Mouse (Mus musculus) natural killer cell, adult 2 months (primary cell): ENCODE results near the gene Ift122.

Experiments used
- DNase-seq, 2 experiments: peaks; one replicate each; pipeline ENCODE4 v3.0.0; 2022; ENCODE audit warnings: low spot score in 2 of 2

Gene Ift122

DNA sequence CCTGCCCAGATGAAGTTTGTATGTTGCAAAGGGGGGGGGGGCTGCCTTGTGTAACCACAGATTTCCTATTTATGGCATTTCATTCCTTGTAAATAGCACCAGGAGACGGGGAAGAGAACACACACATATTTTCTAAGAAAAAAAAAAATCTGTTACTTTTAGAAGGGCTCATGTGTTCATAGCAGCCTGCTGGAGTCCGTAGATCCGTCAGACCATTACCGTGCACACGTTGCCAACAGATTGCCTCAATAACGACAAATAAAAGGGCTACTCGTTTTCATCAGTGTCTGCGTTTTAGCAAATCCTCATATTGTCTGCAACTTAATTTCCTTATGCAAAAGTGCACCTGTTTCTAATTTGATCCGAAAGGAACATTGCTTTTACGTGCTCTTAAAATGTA is 73.1 kb downstream of the Ift122 start:
- DNase-seq, result no peak

DNA sequence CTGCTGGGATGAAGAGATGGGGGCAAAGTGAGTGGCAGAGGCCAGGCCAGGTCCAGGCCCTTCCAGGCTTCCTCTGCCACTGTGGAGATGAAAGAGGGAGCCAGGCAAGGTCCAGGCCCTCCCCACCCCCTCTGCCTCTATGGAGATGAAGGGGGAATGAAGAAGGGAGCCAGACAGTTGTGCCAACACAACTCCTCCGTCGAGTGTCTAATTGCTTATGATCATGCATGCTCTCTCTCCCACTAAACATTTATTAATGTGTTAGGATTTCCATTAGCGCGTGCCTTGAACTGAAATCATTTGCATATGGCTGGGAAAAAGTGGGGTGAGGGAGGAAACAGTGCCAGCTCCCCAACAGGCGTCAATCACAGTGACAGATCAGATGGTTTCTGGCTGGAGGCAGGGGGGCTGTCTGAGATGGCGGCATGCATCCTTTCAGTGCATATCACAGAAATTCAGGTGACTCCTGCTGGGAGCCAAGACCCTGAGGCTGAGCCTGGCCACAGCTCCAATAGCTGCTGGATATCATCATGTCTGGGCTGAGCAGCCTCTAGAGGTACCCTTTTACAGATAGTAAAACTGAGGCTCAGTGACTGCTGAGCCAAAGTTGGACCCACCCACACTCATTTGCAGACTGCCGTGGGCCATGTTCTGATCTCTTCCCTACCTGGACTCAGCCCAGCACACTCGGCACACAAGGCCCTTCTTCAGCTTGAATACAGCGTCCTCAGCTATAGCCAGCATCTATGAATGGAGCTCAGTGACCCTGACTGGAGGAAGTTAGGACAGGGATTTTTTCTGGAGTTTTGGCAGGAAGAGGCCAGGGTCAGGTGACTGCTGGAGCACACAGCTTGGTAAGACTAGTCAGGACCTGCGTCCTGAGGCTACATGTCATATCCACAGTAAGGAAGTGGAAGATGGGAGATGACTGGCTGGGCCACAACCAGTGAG is 74.3 kb downstream of the Ift122 start:
- DNase-seq, result no peak

GRCm38 (mm10) chr6:115930018-115930417 is 76.7 kb downstream of the Ift122 start:
- no peak for DNase-seq

GRCm38 (mm10) chr6:115931639-115932038 is 78.4 kb downstream of the Ift122 start, which contains the start of gene Rho:
Gene Rho (plus strand): TSS chr6:115931748.
- no peak for DNase-seq

DNA sequence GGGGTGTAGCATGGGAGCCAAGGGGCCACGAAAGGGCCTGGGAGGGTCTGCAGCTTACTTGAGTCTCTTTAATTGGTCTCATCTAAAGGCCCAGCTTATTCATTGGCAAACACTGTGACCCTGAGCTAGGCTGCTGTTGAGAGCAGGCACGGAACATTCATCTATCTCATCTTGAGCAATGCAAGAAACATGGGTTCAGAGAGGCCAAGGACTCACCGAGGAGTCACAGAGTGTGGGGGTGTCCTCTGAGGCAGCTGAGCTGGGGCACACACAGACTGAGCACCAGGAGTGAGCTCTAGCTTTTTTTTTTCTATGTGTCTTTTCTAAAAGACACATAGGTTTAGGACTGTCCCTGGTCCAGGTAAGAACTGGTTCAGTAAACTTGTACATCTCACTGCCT is 79.1 kb downstream of the Ift122 start:
- no peak for DNase-seq

DNA sequence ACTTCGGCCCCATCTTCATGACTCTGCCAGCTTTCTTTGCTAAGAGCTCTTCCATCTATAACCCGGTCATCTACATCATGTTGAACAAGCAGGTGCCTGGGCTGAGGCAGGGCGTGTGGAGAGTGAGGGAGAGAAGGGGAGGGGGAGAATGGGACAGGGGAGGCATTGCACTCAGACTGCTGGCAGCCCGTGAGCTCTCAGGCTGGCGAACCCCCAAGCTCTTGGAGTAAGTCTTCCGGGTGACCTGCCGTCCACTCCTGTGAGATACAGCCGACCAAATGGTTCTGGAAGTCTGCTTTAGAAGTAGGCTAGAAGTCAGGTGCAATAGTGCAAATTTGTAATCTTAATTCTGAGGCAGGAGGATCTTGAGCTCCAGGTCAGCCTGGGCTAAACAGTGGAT is 82.3 kb downstream of the Ift122 start:
- no peak for DNase-seq

- DNase-seq, result no peak
Observed at GRCm38 (mm10) chr6:115938011-115938410, 84.7 kb downstream of the Ift122 start.

DNA sequence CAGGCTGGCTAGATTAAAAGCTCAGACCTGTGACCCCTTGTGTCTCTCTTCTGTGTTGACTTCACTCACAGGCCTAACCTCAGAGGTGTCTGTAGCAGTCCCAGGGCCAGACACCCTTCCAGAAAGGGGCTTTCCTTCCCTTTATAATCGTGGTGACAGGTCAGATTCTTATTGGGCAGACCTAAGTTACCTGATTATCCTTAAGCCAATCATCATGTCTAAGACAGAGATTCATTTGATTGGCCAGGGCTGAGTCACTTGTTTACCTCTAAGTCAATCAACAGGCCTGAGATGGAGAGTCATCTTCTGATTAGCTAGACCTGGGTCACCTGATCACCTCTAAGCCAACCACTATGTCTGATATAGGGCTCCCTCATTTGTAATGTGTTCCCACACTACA is 85.5 kb downstream of the Ift122 start:
- no peak for DNase-seq

DNA sequence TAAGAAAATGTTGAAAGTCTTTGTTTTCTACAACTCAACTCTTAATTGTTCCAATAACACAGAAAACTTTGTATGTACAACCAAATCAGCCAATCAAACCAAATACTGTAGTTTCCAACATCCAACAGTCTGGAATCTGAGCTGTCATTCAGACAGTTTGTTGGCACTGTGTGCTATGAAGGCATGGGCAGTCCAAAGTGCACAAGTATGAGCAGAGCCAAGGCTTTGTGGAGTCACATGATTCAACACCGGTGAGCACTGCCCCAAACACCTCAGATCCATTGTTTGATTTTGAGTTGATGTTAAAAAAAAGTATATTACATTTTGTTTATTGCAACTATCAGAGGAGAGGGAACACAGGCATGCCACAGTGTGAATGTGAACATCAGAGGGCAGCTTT is 87.3 kb downstream of the Ift122 start:
- DNase-seq, result no peak

DNA sequence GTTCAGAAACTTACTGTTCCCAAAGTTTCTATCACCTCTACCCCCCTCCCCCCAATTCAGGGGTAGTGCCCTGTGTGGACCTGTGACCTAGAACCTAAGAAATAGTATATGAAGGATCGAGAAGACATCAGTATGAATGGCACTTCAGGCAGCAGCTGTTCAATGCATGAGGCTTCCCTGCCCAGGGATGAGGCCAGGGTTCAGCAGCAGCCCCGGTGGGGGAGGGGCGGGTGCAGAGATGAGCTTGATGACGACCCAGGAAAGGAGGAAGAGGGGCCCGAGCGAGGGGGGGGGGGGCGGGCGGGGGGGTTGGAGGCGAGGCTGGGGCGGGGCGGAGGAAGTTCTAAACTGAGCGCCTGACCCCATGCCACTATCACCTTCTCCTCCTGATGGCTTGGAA is 87.9 kb downstream of the Ift122 start:
- no peak for DNase-seq

DNA sequence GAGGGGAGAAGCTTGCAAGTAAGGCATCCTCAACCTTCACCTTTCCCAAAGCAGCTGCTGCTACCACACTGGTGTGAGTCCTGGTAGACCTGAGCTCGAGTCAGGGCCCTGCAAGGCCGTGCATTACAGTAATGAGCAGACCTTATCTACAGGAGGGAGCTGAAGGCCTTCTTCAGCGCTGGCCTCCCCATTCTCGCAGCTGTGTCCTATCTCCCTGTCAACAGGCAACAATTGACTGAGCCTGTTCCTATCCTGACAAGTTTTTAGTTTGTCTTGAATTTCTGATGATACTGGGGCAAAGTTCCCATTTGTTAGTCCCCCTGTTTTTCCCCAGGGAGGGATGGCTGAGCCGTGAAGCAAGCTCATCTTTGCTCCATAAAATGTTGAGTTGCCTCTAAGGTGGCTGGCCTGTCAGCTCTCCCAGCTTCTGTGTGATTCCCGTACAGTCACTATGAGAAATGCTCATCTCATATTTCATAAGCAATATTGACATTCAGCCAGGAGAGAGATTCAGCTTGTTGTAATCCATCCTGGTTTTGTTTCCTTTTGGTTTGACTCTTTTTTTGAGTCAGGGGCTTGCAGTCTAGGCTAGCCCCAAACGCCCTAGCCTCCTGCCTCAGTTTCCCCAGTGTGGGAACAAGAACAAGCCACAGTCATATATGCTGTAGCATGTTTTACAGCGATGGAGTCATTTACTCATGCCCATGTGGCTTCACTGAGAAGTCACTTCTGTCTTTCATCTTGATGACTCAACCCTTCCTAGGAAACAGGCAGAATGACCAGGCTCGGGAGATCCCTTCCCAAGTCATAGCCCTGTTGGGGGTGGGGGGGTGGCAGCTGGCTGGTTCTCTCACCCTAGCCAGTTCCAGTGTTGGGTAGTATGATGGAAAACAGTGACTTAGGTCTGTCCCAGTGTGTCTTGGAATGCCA is 90.5 kb downstream of the Ift122 start:
- no peak for DNase-seq

DNA sequence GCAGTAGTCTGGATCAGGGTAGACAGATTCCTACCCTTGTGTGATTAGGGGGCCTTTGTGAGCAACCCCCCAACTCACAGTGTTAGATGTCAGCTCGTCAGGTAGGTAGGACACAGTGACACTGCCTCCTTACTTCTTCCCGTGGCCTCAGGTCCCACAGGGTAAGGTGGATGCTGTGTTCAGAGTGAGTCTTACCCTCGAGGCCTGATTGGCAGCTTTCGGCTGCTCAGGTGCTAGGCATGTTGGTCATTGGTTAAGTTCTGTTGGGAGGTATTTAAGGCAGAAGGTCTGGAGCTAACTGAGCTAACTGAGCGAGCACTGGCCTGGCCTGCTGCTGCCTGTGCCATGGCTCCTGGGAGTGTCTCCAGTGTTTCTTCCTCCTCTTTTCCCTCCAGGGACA is 91.4 kb downstream of the Ift122 start, which contains the start of gene H1foo:
H1foo (plus strand) TSS at position 301 of the 400 bp plus-strand sequence.
- no peak for DNase-seq

DNA sequence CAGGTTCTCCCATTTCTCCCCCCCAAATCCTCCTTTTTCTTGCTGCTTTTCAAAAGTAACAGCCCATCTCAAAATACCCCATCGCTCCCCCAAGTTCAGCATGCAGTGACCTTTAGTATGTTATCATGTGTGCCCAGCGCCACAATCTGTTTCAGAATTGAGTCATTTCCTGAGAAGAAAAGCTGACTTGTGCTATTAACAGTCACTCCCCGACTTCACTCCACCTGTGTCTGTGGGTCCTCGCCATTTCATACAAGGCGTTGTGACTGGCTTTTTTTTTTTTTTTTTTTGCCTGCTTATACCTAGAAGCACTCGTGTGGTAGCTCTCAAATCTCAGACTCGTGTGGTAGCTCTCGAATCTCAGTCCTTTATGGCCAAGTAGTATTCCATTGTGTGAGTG is 92.4 kb downstream of the Ift122 start:
- DNase-seq, result no peak

- DNase-seq, result no peak
Observed at GRCm38 (mm10) chr6:115946389-115946788, 93.1 kb downstream of the Ift122 start.

- DNase-seq, result no peak
Observed at GRCm38 (mm10) chr6:115954506-115955074, 101.3 kb downstream of the Ift122 start.

- DNase-seq, result no peak
Observed at GRCm38 (mm10) chr6:115955169-115955568, 101.9 kb downstream of the Ift122 start.

- DNase-seq, result no peak
Observed at GRCm38 (mm10) chr6:115955664-115956063, 102.4 kb downstream of the Ift122 start.

DNA sequence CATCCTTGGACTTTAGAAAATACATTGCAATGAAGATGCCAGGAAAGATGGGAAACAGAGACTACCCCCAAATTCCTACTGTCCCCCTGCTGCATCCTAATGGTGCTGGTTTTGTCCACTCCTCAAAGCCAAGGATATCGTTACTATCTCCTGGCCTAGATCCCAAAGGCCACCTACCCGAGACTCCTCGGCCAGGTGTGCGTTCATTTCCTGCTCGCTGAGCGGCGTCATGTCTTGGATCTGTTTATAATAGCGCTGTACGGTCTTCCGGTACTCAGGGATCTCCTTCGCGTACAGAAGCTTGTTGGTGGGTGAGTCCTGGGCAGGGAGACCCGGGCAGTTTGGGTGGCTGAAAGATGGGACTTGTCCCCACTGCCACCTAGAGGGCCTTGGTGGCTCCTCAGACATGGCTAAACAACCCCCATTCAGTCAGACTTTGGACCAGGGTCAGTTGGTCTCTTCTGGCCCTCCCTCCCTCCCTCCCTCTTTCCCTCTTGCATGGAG is 103.2 kb downstream of the Ift122 start:
- DNase-seq, result no peak

DNA sequence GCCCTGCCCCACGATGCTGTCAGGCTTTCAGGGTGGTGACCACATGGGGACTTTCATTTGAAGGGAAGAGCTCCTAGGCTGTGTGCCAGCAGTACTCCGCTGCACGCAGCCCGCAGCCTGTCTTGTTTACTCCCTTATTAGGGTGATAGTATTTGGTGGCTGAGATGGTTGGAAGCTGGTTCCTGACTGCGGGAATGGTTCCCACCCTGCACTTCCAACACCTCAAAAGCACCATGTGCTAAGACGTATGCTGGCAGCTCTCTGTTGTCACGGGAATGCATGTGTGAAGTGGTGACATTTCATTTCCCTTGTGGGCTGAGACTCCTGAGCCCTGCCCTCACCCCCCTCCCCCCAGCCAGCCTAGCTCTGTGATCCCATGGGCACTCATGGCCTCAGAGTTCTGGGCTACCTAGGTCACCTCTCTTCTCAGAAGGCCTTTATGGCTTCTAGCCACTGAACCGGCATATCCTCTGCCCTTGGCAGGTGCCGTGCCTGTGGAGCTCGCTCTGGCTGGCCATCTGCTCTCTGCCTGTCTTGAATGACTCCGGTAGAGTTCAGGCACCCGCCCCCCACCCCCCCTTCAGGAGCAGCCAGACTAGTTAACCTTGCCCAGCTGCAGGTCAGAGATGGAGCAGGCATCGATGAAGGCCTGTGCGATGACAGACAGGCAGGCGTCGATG is 103.8 kb downstream of the Ift122 start:
- no peak for DNase-seq

DNA sequence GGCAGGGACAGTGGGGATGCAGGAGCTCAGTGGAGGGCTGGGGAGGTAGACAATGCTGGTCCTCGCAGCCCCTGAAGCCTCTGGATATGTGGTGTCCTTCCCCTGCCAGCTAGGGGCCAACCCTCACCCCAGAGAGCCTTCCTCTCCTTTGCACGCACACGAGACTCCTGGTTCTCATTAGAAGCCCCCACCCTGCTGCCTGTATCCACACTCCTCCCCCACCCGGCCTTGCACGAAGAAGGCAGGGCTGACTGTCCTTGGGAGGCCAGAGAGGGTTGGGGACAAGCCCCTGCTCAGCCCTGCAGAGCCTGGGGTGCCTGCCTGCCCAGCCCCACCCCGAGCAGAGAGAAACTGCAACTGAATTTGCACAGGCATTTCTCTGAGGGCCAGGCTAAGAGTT is 104.4 kb downstream of the Ift122 start:
- DNase-seq, result no peak

GRCm38 (mm10) chr6:115958445-115958844 is 105.2 kb downstream of the Ift122 start:
- DNase-seq, result no peak
